Mouse (Mus musculus) embryonic fibroblast, embryonic 13.5 days (primary cell): ENCODE results near the gene Slc44a3.

Source experiments
- CTCF ChIP-seq: IDR thresholded peaks from 2 replicates; pipeline ENCODE4 v1.5.1; 2011; ENCODE audit warnings: mild to moderate bottlenecking, control low read depth, low read length, moderate library complexity, borderline replicate concordance; ENCODE audit not compliant: insufficient read depth
- POLR2A ChIP-seq: IDR thresholded peaks from 2 replicates; pipeline ENCODE4 v1.6.1; 2011; ENCODE audit warnings: low read depth, mild to moderate bottlenecking, control low read depth, low read length, moderate library complexity

- TF ChIP-seq CTCF (no peak), POLR2A (no peak)
Measured at GRCm38 (mm10) chr3:121566901-121567300, 34.7 kb upstream of the Slc44a3 start.
